Mouse (Mus musculus): ENCODE data around the gene Il13.

- TF ChIP-seq GATA1 (IDR thresholded peaks at IDR 0.05; ENCODE audit: borderline replicate concordance, low read length) (no peak), FLI1 (IDR thresholded peaks at IDR 0.05; ENCODE audit: low read length) (no peak)
Measured at GRCm38 (mm10) chr11:53682170-53682569, 47.7 kb upstream of the Il13 start.
